Mouse (Mus musculus): ENCODE measurements around the gene Hbb-bs. TPM values are rescaled to one million over a fixed set of nuclear protein-coding genes. Genes with fewer than 3 reads are reported as not detected.

The Hbb-bs gene
- 47.4 and 80.7 TPM in 2 replicates for total RNA-seq (2017)

DNA sequence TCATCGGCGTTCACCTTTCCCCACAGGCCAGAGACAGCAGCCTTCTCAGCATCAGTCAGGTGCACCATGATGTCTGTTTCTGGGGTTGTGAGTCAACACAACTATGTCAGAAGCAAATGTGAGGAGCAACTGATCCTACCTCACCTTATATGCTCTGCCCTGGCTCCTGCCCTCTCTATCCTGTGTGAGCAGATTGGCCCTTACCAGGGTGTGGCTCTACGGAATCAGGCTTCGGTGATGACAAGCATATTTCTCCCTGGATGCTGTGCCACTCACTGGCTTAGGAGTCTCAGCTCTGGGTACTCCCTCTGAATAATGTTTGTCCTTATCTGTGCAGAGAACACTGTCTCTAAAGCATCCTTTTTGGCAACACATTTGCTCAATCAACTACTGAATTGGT lies at the start of gene Hbb-bs:
Hbb-bs (minus strand) TSS at position 289 of the 400 bp plus-strand sequence.
- ATAC-seq (replicated peaks in 1 of 2; ENCODE audit: insufficient read depth in 1 of 2, low FRiP score in 2 of 2, low TSS enrichment in 1 of 2, low read depth in 1 of 2, poor library complexity in 2 of 2, severe bottlenecking in 2 of 2), result peak in 1 of 2 experiments; percentile 39; a peak in 2 of 4 replicates

DNA sequence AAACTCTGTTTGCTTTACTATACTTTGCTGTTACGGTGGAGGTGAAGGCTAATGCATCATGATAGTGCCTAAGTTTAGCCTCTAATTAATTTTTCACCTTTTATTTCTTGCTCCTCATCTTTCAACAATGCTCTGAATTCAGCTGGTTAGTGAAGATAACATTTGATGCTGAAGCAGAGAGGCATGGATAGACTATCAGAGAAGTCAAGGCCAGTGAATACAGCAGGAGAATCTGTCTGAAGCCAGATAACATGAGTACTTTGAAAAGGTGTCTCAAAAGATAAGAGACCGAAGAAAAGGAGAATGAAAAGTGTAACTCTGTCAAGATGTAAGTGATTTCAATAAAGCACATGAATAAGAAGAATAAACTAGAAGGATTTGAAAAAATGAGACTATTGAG lies 49.2 kb upstream of the Hbb-bs start:
- ATAC-seq (replicated peaks in 1 of 2; ENCODE audit: insufficient read depth in 1 of 2, low FRiP score in 2 of 2, low TSS enrichment in 1 of 2, low read depth in 1 of 2, poor library complexity in 2 of 2, severe bottlenecking in 2 of 2), result no peak

DNA sequence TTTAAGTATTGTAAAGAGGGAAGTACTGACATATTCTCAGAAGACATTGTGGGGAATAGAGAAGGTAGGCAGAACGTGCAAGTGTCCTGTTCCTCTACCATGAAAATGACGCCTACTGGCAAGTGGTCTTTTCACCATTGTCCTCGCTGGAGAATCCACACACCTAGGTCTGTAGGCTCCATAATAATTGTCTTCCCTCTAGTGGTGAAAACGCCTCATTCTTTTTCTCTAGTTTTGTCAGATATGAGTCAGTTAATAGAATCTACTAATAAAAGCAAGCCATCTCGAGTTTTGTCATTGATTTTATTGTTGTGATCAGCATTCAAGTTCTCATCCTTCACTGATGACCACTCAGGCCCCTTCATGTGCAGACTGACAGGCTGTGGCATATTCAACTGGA lies 46.6 kb upstream of the Hbb-bs start:
- ATAC-seq (replicated peaks in 1 of 2; ENCODE audit: insufficient read depth in 1 of 2, low FRiP score in 2 of 2, low TSS enrichment in 1 of 2, low read depth in 1 of 2, poor library complexity in 2 of 2, severe bottlenecking in 2 of 2), result peak; percentile 24 to 57; a peak in 2 of 4 replicates

DNA sequence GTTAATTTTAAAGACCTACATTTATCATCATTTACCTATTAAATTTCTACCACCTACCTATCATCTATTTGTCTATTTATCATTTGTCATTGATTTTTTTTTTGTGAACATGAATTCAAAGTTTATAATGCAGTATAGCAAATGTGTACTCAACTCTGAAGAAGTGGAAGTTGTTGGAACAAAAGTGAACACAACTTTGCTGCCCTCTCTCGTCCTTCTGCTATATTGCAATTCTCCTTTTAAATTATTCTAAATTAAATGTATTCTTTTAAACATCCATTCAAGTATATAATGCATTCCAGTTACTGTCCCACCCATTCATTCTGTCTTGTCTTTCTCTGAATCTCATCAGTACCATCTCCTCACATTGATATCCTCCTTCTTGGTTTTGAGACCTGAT lies 45.2 kb upstream of the Hbb-bs start:
- peak; percentile 53 to 60; a peak in 3 of 4 replicates for ATAC-seq (replicated peaks in 1 of 2; ENCODE audit: insufficient read depth in 1 of 2, low FRiP score in 2 of 2, low TSS enrichment in 1 of 2, low read depth in 1 of 2, poor library complexity in 2 of 2, severe bottlenecking in 2 of 2)

DNA sequence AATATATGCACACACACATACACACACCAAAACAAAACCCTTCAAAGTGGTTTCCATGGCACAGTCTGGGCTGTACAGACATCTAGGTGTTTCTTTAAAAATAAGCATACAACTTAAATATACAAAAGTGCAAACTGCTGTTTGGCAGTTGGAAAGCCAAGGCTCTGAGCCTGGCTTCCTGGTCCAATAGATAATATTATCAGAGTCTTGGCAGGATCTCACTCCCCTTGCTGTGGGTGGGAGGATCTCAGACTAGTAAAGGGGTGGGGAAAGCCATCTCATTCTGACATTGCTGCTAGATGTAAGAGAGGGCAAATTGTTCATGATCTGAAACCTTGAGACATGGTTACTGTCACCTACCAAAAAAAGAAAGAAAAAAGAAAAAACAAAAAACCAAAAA lies 42.8 kb upstream of the Hbb-bs start:
- ATAC-seq (replicated peaks in 1 of 2; ENCODE audit: insufficient read depth in 1 of 2, low FRiP score in 2 of 2, low TSS enrichment in 1 of 2, low read depth in 1 of 2, poor library complexity in 2 of 2, severe bottlenecking in 2 of 2), result peak; percentile 53 to 77; a peak in 3 of 4 replicates

DNA sequence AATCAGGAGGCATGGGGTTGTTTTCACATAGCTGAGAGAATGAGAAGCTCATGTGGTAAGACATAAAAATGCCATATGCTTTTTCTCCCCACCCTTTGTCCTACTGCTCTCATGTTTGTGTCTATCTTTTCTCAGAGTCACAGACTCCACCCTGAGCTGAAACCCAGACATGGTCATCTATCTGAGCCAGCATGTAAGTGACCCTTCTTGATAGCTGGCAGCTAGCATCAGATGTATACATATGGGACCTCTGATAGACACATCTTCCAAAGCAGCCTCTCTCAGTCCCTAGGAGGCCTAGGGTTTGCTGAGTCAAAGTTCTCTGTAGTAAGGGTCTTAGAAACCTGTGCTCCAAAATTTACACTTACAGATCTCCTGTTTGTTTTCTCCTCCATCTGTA lies 37.8 kb upstream of the Hbb-bs start:
- ATAC-seq (replicated peaks in 1 of 2; ENCODE audit: insufficient read depth in 1 of 2, low FRiP score in 2 of 2, low TSS enrichment in 1 of 2, low read depth in 1 of 2, poor library complexity in 2 of 2, severe bottlenecking in 2 of 2), result peak in 1 of 2 experiments; percentile 16; a peak in 1 of 4 replicates

DNA sequence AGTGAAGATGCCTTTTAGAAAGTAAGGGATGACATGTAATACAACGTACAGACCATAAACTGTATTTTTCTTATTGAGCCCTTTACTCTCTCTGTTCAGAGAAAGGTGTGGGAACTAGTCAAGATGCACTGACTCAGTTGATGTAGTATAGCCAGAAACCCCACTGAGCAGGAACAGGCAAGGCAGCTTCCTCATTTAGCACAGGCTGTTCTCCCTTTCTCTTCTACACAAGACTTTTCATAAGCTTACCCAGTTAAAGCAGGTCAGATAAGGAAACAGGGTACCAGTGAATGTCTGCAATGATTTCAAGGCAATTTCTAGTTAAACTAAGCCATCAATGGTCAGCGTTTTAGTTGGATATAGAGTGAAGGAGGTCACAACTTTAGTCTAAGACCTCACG lies 33.6 kb upstream of the Hbb-bs start:
- ATAC-seq (replicated peaks in 1 of 2; ENCODE audit: insufficient read depth in 1 of 2, low FRiP score in 2 of 2, low TSS enrichment in 1 of 2, low read depth in 1 of 2, poor library complexity in 2 of 2, severe bottlenecking in 2 of 2), result peak; percentile 39 to 63; a peak in 3 of 4 replicates

DNA sequence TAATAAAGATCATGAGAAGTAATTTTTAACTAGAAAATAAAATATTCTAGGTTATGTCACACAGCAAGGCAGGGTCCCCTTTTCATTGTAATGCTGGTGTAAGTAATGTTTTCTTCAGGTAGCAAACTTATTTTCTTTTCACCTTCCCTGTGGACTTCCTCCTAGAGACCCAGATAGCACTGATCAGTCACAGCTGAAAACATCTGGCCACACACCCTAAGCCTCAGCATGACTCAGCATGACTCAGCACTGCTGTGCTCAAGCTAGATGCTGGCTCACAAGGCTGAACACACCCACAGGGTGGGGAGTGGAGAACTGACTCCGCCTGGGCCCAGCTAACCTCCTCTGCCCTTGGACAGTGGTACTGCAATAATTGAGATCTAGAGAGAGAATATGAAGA lies 33.0 kb upstream of the Hbb-bs start:
- peak; percentile 84 to 93 for ATAC-seq (replicated peaks in 1 of 2; ENCODE audit: insufficient read depth in 1 of 2, low FRiP score in 2 of 2, low TSS enrichment in 1 of 2, low read depth in 1 of 2, poor library complexity in 2 of 2, severe bottlenecking in 2 of 2)

DNA sequence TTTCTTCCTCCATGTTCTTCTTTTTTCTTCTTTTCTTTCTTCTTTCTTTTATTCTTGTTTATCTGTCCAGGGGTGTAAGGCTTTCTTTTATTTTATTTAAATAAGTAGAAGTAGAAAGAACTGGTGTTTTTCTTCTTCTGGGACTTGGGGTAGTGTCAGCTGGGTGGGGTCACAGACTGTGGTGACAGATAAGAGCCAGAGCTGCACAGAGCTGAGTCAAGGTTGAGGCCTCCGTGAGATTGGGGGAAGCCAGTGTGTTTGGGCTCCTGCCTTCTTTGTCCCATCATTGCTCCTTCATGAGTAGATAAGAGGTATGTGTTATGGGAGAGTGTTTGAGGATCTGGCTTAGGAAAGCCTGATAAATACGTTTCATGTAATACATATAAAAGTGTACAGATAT lies 31.2 kb upstream of the Hbb-bs start:
- peak; percentile 33 to 54; a peak in 2 of 4 replicates for ATAC-seq (replicated peaks in 1 of 2; ENCODE audit: insufficient read depth in 1 of 2, low FRiP score in 2 of 2, low TSS enrichment in 1 of 2, low read depth in 1 of 2, poor library complexity in 2 of 2, severe bottlenecking in 2 of 2)

DNA sequence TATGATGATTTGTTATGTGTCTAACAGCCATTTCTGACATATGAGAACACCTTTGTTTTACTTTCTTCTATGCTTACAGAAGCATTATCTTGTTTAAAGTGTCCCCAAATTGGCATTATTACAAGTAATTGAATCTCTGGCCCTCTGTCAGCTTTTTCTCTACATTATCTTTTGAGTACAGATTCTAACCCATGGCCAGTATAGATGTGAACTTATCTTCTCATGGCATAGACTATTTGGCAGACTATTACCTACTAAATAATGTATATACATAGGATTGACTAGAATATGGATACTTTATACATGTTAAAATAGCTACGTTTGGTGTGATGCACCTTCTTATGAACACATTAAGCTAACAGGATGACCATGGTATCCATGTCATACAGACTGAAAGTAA lies 26.8 kb upstream of the Hbb-bs start:
- no peak; a peak in 1 of 4 replicates for ATAC-seq (replicated peaks in 1 of 2; ENCODE audit: insufficient read depth in 1 of 2, low FRiP score in 2 of 2, low TSS enrichment in 1 of 2, low read depth in 1 of 2, poor library complexity in 2 of 2, severe bottlenecking in 2 of 2)

DNA sequence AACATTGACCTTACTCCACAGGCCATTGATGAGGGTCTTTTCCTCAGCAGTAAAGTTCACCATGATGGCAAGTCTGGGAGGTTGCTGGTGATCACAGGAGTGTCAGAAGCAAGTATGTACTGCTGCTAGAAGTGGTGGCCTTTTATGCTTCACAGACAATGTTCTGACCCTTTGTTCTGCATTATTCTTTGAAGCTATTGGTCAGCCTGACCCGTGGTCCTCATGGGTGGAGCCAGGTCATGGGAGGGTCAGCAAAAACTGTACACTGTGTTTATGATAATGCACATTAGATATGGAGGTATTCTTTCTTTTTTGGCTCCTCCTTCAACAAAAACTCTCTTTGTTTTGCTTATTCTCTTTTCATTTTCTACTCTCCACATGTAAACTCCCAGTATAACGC lies 25.2 kb upstream of the Hbb-bs start, which contains the start of gene Hbb-y:
Hbb-y (minus strand) TSS at position 127 of the 400 bp plus-strand sequence.
- no peak for ATAC-seq (replicated peaks in 1 of 2; ENCODE audit: insufficient read depth in 1 of 2, low FRiP score in 2 of 2, low TSS enrichment in 1 of 2, low read depth in 1 of 2, poor library complexity in 2 of 2, severe bottlenecking in 2 of 2)

DNA sequence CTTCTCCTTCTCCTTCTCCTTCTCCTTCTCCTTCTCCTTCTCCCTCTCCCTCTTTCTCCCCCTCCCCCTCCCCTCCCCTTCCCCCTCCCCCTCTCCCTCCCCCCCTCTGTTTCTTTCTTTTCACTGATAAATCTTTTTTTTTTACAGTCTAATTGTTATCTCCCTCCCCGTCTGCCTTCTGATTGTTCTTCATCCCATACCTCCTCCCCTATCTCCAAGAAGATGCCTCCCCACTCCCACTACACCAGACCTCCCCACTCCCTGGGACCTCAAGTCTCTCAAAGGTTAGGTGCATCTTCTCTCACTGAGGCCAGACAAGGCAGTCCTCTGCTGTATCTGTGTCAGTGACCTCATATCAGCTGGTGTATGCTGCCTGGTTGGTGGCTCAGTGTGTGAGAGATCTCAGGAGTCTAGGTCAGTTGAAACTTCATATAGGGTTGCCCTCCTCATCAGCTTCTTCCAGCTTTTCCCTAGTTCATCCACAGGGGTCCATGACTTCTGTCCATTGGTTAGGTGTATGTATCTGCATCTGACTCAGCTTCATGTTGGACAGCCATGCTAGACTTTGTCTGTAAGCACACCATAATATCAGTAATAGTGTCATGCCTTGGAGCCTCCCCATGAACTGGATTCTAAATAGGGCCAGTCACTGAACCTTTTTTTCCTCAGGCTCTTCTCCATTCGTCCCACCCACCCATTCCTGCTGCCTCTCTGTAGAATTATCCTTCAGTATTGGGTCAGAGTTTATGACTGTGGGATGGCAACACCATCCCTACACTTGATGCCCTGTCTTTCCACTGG lies 16.8 kb upstream of the Hbb-bs start:
- no peak for ATAC-seq (replicated peaks in 1 of 2; ENCODE audit: insufficient read depth in 1 of 2, low FRiP score in 2 of 2, low TSS enrichment in 1 of 2, low read depth in 1 of 2, poor library complexity in 2 of 2, severe bottlenecking in 2 of 2)

DNA sequence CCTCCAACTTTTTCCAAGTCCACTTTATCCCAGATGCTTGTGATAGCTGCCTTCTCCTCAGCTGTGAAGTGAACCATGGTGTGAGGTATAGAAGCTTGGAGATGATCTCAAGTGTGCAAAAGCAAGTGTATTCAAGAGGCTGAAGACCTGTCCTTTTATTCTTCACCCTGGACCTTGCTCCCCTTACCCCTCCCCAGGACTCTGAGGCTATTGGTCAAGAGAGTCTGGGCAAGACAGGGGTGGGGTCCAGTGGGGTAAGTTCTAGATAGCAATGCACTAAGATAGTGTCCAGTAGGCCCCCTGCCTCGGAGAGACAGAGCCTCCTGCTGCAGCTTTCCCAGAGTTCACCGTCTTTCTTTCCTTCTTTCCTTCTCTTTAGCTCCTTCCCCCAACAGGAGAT lies 15.1 kb upstream of the Hbb-bs start, which contains the start of gene Hbb-bh1:
Hbb-bh1 (minus strand) TSS at position 131 of the 400 bp plus-strand sequence.
- ATAC-seq (replicated peaks in 1 of 2; ENCODE audit: insufficient read depth in 1 of 2, low FRiP score in 2 of 2, low TSS enrichment in 1 of 2, low read depth in 1 of 2, poor library complexity in 2 of 2, severe bottlenecking in 2 of 2), result no peak

DNA sequence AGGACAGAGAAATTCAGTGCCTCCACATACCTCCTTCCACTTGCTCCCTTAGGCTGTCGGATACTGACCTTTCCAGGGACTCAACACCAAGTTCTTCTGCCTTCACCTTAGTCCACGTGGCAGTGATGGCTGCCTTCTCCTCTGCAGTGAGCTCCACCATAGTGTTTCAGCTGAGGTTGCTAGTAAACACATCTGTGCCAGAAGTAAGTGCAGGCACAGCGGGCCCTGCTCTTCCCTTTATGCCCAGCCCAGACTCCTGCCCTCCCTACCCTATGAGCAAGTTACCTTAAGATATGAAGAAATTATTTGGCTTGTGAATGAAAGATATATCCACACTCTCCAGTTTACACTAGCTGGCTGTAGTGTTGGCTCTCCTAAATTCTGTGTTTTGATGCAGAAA lies 12.4 kb upstream of the Hbb-bs start, which contains the start of gene Hbb-bh2:
Hbb-bh2 (minus strand) TSS at position 253 of the 400 bp plus-strand sequence.
- ATAC-seq (replicated peaks in 1 of 2; ENCODE audit: insufficient read depth in 1 of 2, low FRiP score in 2 of 2, low TSS enrichment in 1 of 2, low read depth in 1 of 2, poor library complexity in 2 of 2, severe bottlenecking in 2 of 2), result no peak

DNA sequence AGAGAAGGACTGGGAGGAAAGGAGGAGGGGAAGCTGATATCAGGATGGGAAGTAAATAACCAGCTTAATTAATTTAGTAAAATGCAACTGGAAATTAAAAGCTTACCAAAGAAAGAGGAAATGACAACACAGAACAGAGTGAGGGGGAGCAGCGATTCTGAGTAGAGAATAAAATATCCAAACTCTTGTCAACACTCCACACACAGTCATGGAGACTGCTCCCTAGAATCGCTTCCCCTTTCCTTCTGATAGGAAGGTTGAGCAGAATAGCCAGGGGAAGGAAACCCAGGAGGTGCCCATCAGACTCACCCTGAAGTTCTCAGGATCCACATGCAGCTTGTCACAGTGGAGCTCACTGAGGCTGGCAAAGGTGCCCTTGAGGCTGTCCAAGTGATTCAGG lies 757 bp downstream of the Hbb-bs start:
- peak; percentile 44 to 51; a peak in 3 of 4 replicates for ATAC-seq (replicated peaks in 1 of 2; ENCODE audit: insufficient read depth in 1 of 2, low FRiP score in 2 of 2, low TSS enrichment in 1 of 2, low read depth in 1 of 2, poor library complexity in 2 of 2, severe bottlenecking in 2 of 2)

DNA sequence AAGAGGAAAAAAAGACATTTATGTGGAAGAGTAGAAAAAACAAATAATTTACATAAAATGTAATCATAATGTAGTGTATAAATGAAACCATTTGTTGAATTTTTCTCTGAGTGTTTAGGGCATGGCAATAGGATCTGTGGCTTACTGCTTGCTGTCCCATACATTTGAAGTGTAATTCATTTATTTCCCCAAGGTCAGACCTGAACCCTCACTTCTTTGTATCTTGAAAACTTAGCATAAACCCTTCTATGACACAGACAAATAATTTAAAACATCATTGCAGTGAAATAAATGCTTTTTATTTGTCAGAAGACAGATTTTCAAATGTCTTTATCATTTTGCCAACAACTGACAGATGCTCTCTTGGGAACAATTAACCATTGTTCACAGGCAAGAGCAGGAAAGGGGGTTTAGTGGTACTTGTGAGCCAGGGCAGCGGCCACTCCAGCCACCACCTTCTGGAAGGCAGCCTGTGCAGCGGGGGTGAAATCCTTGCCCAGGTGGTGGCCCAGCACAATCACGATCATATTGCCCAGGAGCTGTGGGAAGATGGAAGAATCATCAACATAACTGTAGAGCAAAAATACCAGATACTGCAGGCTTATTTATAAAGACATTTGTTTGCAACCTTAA lies 1.5 kb downstream of the Hbb-bs start:
- ATAC-seq (replicated peaks in 1 of 2; ENCODE audit: insufficient read depth in 1 of 2, low FRiP score in 2 of 2, low TSS enrichment in 1 of 2, low read depth in 1 of 2, poor library complexity in 2 of 2, severe bottlenecking in 2 of 2), result no peak

DNA sequence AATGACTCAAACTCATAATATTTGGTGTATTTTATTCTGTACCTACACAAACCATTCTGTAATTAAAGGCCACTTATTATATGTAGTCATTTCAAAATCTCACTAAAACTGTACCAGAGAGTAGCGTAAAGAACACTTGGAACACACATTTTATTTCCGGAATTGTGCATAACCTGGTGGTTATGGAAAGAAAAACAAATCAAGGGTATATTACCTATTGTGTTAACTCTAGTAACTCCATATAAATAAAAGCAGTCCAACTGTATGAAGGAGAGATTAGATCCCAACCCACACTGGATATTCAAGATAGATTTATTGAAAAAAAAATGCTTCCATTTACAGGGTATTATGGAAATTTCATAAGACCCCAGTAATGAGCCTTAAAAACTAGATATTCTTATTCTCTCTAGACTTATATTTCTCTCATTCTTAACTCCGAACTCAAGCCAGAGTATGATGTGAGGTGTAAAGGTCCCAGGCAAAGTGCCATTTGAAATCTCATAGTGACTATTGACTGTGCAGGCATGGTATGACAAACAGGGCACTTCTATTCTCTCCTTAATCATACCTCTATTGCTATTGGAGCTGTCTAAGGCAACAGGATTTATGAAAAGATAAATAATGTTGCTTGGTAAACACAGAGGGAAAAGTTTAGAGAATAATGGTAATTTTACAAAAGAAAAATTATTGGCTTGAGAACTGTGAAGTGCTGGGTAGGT lies 2.2 kb downstream of the Hbb-bs start:
- ATAC-seq (replicated peaks in 1 of 2; ENCODE audit: insufficient read depth in 1 of 2, low FRiP score in 2 of 2, low TSS enrichment in 1 of 2, low read depth in 1 of 2, poor library complexity in 2 of 2, severe bottlenecking in 2 of 2), result no peak

DNA sequence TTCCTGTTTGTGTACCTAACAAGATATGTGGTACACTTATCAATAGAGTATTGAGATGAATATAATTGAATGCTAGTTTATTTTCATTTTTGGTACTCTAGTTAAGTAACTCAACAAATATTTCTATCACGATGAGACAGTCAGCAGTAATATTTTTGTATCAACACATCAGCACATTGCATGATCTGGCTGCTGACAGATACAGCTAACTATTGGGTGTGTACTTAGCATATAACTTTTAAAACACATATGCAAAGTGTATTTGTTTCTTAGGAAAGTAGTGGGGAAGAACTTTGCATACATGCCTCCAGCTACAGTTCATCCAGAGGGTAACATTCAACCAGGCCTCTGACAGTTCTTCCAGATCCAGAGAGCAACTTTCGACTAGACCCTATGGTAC lies 3.3 kb downstream of the Hbb-bs start:
- ATAC-seq (replicated peaks in 1 of 2; ENCODE audit: insufficient read depth in 1 of 2, low FRiP score in 2 of 2, low TSS enrichment in 1 of 2, low read depth in 1 of 2, poor library complexity in 2 of 2, severe bottlenecking in 2 of 2), result no peak
